Mouse (Mus musculus): ENCODE results near the gene Pprc1.

Pprc1 gene

DNA sequence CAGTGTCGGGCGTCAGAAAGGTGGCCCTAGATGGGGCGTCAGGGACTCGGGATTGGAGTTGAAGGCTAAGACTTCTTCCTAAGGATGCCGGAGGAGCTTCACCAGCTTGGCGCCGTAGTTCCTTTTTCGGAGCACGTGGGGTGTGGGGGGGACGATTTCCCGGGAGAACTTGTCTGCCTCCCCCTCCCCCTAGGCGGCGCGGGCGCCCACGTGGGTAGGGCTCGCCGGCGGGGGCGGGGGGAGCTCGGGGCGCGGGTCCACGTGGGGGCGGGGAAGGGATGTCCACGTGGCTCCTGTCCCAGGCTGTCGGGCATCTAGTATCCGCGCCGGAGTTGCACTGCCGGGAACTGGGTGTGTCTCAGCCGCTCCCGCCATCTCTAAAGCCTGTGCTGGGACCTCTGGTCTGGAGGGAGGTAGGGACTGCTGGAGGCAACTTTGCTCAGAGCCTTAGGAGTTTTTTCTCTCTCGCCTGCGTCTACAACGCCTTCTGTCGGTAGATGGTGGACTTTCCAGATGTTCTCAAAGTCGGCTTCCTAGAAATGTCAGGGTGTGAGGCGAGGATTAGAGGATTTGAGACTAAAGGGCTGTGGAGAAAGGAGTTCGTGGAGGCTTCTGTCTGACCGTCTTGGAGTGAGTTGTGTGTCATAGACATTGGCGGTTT, 12.4 kb downstream of the Pprc1 start:
- DNase-seq: peak; percentile 92

DNA sequence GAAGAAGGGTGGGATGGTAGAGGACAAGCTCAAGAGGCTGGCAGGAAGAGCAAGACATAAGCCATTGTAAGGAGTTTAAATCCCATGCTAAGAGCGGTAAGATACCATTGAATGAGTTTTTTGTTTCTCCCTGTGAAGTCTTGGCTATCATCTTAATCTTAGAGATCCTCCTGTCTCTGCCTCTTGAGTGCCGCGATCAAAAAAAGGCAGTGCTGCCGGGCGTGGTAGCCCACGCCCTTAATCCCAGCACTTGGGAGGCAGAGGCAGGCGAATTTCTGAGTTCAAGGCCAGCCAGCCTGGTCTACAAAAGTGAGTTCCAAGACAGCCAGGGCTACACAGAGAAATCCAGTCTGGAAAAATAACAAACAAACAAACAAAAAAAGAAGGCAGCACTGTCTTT, 13.8 kb downstream of the Pprc1 start:
- no peak for DNase-seq

DNA sequence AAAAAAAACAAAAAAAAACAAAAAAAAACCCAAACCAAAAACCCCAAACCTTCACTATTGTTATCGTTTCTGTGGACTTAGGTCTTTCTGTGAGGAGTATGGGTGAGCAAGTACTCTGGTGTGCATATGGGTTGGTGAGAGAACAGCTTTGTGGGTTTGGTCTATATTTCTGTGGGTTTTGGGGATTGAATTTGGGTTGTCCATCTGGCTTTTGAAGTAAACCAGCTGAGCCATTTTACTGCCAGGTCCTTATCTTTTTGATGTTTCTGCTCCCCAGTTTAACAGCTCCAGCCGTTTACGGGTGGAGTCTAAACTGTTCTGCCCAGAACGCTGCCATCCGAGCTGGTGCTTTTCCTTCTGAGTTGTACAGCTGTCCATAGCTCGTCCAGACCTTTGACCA, 16.2 kb downstream of the Pprc1 start:
- DNase-seq: no peak

DNA sequence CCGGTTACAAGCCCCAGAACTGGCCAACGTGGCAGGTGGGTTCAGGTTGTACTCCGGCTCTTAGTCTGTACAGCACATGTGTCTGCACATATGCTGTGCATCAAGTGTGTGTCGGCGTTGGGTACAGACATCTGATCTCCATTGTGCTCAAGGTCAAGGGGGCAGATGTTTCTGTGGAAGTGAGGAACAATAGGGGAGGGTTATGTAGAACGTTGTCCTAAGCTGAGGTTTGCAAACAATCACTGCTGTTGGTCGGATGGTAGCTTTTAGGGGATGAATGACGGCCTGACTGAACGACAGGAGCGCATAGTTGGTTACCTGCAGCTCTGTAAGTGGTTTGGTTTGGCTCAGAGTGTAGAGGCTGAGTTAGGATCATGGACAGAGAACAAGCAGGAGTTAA, 23.4 kb downstream of the Pprc1 start:
- no peak for DNase-seq

DNA sequence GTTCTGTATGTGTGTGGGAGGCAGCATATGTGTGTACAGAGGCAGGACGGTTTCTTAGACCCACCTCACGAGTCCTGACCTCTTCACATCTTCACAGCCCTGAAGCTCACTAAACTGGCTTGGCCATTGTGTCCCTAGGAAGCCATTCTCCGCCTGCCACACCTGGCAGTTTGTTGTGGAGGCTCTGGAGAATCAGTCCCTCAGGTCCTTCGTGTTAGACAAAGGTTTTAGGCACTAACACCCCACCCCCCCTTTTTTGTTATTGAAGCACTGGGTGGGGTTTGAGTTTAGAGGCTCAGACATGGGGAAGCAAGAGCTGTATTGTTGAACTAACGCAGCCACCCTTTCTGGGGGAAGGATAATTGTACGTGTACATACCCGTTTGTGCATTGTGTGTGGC, 28.6 kb downstream of the Pprc1 start:
- DNase-seq: no peak

DNA sequence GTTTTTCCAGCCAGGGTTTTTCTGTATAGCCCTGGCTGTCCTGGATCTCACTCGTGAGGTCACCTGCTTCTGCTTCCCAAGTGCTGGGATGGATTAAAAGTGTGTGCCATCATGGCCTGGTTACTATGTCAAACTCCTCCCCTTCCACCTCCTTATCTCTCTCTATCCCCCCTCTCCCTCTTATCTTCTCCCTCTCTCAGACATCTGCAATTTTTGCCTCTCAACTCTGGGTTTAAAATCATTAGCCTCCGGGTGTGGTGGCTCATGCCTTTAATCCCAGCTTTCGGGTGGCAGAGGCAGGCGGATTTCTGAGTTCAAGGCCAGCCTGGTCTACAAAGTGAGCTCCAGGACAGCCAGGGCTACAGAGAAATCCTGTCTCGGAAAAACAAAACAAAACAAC, 29.6 kb downstream of the Pprc1 start:
- DNase-seq: no peak

DNA sequence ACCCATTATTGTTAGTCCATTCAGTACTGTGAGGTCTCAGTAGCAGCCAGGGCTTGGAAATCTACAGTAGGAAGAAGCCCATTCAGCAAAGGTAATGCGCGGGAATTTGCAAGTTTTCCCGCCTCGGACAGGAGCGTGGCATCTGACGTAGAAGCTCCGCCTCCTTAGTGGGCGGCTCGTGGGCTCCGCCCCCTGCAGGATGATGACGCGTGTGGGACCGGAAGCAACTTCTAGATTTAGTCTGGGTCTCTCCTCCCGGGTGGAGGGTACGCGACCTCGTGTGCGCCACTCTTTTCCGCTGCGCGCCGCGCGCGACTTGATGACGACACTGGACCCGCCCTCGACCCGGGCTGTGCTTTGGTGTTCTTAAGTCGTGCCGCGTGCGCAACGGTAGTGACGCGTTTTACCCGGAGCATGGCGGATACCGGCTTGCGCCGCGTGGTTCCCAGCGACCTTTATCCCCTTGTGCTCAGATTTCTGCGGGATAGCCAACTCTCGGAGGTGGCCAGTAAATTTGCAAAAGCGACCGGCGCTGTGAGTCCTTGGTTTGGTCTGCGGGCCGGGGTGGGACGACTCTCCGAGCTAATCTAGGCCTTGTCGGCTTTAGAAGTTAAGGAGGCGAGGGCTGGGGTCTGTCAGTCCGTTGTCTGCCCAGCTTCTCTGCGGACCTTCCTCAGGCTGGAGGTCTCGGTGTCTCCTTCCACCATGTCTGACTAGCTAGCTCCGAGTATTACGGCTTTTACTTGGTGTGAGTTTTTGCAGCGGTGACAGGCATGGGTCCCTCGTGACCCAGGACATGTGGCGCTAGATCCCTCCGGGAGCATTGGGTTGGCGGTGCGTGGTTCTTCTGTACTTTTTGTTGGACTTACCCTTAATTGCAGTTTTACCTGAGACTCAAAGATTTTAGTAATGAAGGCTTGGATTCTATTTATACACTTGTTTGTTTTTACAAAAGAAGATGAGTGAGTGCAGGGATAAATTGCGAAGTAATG, 31.2 kb downstream of the Pprc1 start, which contains the start of gene Nolc1:
Gene Nolc1, plus strand, starts transcription at position 248 of the 992 bp plus-strand sequence.
- DNase-seq: peak; percentile 99

DNA sequence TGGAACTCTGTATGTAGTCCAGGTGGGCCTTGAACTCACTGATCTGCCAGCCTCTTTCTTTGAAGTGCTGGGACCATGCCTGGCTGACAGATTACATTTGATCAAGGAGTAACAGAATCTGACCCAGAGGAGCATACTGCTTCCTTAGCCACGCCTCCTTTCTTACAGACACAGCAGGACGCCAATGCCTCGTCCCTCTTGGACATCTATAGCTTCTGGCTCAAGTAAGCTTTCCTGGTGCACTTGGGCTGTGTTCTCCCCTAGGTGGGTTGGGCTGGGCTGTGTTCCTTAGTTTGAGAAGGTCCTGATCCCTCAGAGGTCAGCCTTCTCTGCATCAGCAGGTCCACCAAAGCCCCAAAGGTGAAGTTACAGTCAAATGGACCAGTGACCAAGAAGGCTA, 33.8 kb downstream of the Pprc1 start:
- DNase-seq: no peak

DNA sequence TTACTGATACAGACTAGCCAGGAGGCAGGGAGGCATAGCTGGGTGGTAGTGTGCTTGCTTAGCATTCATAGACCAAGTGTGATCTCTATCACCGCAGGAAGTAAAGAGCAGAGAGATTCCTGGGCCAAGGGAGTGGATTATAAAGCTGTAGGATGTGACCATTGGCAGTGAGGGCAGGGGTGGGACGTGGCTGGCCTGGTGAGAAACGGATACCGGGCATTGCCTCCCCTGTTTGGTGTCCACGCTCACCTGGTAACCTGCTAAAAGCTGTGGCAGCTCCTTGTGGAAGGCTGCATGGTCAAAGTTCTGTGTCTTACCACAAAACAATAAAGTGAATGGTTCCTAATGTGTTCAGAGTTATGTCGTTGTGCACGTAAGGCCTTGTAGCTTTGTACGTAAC, 40.5 kb downstream of the Pprc1 start:
- DNase-seq: no peak

DNA sequence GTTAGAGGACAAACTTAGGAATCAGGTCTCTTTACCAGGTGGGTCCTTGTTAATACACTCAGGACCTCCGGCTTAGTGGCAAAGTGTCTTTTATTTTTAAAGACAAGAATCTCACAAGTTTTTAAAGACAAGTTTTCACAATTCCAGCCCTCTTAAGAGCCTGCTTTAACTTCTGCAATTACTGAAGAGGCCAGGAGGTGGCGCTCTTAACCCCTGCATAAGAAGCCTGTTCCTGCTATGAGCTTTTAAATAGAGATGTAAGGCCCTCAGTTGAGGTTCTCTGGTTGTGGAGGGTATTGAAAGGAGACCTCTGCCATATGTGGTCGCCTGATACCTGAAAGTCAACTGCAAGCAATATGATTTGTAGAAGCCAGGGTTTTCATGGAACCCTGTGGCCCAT, 41.7 kb downstream of the Pprc1 start:
- peak; percentile 62 for DNase-seq

DNA sequence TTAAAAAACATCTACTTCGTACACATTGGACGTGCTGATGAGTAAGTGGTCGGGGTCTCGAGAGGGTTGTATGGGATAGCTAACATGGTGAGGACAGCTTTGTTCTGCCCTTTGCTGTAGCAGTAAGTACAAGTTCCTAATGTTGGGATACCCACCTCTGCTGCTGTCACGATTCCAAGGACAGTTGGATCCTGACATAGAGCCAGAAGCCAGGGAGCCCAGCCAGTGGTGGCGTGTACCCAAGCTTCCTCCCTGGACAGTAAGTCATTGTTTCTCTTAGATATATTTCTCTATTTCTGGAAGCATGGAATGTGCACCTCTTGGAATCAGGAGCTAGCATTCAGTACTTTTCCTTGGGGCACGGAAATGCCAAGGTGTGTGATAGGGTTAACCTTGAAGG, 43.2 kb downstream of the Pprc1 start:
- DNase-seq: no peak

DNA sequence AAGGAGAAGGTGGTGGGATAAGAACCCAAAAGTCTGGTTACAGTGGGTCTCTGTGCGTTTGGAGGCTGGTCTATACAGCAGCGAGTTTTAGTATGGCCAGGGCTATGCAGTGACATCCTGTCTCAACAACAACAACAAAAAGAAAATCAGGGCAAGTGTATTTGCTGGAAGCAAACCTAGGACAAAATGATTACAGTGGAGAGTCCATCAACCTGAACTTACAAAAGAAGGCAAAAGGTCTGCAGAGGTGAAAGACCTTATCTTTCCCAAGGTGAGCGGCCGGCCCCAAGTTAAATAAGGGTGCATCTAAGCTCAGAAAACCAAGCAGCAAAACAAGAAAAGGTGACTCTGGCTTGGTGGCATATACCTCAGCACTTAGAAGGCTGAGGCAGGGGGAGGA, 47.0 kb downstream of the Pprc1 start:
- no peak for DNase-seq

DNA sequence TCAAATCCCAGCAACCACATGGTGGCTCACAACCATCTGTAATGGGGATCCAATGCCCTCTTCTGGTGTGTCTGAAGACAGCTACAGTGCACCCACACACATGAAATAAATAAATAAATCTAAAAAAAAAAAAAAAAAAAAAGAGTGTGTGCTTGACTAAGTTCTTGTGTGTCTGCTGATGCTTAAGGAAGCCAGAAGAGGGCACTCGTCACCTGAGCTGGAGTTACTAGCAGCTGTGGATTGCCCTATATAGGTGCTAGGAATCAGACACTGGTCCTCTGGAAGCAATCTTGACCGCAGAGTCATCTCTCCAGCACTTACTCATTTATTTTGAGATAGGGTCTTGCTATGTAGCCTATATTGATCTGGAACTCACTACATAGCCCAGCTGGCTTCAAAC, 49.5 kb downstream of the Pprc1 start:
- no peak for DNase-seq

DNA sequence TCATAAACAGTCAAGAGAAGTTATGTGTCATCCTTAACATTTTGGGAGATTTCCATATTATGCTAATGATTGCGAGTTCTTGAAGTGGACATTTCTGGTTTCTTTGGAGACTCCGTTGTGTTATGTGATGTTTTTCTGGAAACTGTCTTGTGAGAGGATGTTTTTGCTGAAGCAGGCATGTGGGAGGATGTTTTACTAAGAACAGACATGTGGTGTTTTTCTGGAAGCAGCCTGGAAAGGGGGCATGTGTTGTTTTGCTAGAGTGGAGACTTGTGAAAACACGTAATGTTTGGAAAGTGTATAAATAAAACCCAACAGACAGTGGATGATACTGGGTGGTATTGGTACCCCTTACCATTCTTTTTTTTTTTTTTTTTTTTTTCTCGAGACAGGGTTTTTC, 50.6 kb downstream of the Pprc1 start:
- DNase-seq: no peak

DNA sequence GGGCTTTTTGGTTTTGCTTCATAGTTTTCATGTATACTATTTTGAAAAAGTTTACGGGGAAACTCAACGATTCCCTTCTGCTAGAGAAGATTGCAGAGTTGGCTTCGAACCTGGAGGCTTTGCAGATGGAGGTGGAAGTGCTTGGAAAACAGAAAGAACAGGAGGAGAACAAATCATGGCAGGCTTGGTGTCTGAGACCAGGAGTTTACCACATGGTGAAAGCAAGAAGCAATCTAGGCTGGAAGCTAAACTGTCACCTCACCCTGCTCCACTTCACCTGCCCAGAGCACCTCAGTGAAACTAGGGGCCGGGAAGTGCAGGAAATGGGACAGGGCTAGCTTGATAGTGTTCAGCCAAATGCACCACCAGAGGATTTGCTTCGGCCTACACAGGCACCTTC, 51.7 kb downstream of the Pprc1 start:
- DNase-seq: no peak

DNA sequence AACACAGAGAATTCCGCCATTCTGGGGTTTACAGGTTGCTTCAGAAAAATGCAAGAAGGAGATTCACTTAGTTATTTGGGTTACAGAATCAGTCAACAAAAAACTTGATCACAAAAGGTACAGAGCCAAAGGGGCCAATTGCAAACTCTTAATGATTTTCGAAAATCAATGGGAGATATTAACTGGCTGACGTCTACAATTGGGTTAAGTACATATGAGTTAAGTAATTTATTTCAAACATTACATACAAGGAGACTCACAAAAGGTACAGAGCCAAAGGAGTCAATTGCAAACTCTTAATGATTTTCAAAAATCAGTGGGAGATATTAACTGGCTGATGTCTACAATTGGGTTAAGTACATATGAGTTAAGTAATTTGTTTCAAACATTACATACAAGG, 54.9 kb downstream of the Pprc1 start:
- DNase-seq: no peak

DNA sequence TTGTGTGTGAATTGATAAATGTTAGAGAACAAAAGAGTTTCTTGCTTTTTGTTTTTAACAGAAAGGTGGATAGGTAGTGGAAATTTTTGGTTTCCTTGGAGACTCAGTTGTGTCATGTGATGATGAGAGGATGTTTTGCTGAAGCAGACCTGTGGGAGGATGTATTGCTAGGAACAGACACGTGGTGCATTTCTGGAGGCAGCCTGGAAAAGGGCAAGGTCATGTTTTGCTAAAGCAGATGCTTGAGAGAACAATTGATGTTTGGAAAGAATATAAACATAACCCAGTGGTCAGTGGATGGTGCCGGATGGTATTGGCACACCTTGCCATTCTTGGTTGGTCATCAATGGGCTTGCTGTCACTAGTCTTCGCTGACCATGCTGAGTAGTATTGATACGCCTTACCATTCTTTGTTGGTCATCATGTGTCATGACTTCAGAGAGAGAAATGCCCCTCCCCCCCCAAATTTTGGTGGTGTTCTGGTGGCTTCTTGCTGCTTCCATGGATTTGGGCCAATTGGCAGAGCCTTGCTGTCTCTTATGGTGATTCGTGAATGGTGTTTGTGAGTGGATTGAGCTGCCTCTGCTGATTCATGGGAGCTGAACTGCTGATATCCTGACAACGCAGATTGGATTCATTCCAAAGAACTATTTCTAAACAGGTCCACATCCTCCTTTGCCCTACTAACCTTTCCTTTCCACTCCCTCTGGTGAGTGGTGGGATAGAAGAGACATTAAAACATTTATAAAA, 58.9 kb downstream of the Pprc1 start:
- DNase-seq: no peak

DNA sequence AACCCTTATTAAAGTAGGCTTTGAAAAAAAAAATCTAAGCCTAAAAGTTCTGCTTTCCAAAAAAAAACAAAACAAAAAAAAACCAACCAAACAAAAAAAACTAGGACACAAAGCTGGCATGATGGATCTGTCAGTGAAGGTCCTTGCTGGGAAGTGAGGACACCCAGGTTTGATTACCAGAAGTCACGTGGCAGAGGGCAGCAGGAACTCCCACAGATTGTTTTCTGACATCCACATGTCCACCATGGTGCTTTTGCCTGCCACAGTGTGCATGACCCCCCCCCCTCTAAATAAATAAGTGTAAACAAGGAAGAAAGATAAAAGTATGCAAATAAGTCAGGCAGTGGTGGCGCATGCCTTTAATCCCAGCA, 59.5 kb downstream of the Pprc1 start:
- no peak for DNase-seq

DNA sequence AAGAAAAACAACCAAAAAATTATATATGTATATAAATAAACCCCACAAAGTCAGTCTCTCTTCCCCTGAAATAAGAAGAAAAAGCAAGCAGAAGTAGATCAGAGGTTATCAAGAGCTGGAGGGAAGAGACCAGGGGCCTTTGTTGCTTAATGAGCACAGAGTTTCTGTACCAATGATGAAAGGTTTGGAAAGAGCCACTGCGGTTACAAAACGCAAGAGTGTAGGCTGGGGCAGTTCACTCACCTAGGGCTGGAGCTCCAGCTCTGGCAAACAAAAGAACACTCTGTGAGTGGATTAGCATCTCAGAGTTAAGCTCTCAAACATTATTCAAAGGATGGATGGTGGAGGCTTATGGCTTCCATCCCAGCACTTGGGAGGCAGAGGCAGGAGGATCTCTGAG, 65.5 kb downstream of the Pprc1 start:
- DNase-seq: no peak

DNA sequence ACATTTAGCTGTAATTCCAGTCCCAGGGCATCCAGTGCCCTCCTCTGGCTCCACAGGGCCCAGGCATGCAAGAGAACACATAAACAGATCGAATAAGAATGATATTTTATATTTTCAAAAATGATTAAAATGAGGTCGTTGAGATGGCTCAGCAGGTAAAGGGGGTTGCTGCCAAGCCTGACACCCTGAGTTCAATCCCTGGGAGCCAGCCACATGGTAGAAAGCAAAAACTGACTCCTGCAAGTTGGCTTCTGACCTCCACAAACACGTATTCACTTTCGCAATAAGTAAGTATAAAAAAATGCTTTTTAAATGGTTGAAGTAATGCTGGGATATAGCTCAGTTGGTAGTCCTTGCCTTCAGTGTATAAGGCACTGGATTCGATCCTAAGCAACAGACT, 66.1 kb downstream of the Pprc1 start:
- no peak for DNase-seq

DNA sequence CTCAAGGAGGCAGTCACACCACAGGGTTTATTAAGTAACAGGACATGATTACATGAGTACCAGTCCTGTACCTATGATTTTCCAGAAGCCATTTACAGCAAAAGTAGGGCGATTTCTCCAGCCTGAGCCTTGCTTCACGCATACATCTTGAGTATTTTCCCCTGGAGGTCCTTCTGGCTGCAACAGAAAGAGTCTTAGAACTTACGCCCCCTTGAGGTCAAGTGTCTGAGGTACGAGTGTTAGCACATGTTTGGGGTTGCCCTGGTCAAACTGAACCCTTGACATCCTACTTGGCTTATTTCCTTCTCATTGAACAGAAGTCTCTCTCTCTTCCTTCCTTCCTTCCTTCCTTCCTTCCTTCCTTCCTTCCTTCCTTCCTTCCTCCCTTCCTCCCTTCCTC, 69.9 kb downstream of the Pprc1 start:
- DNase-seq: no peak

DNA sequence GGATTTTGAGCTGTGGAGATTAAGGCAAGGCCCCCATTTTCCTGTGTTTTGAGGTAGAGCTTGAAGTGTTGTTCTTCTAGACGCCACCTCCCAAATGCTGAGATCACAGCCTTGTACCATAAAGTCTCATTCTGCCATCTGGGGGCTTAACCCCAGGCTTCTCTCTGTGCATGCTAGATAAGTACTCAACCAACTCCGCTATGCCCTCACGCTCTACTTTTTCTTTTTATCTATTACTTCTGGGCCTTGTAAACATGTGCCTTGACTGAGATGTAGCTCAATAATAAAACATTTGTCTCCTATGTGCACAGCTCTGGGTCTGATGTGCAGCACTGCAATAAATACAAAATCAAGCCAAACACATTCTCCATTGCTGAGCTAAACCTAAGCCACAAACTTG, 74.8 kb downstream of the Pprc1 start:
- no peak for DNase-seq

DNA sequence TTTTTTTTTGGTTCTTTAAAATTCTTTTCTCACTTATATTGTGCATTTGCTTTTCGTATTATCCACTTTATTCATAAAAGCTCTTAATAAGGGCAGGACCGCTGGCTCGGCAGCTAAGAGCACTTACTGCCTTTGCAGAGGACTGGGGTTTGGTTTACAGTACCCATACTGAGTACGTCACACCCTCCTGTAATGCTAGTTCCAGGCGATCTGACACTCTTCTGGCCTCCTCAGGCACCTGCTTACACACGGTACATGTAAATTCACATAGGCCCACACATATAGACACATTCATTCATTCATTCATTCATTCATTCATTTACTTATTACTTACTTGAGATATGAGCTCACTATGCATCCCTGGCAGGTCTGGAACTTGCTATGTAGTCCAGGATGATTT, 76.2 kb downstream of the Pprc1 start:
- DNase-seq: no peak

Data from embryo, embryonic 11 days (tissue).